Mouse (Mus musculus): ENCODE results near the gene Ly9. TPM values are rescaled to one million over a fixed set of nuclear protein-coding genes. Genes with fewer than 3 reads are reported as not detected.

Gene Ly9
- polyA plus RNA-seq, 1 experiment from 2014 or later, result not detected

Small RNA genes within 50 kb of the gene (microRNA-seq; reads per million reads assigned to microRNA genes)
- not detected for gene Mir7683

Other genes with a start within 250 kb of the Ly9 start
- gene Klhdc9, start 246.6 kb downstream of the Ly9 start, polyA plus RNA-seq (2016; fragmentation: Nextera tagmentation; extraction: Ambion mirVana), result 0.87 and 1.3 TPM in 2 replicates
- gene Nectin4, start 237.3 kb downstream of the Ly9 start, polyA plus RNA-seq (2016; fragmentation: Nextera tagmentation; extraction: Ambion mirVana), result 0.38 and 1.3 TPM in 2 replicates
- 0.41 and 0.95 TPM in 2 replicates for gene Arhgap30, start 218.5 kb downstream of the Ly9 start, polyA plus RNA-seq (2016; fragmentation: Nextera tagmentation; extraction: Ambion mirVana)
- 65.2 and 70.9 TPM in 2 replicates for gene Usf1, start 196.1 kb downstream of the Ly9 start, polyA plus RNA-seq (2016; fragmentation: Nextera tagmentation; extraction: Ambion mirVana)
- gene Tstd1, start 188.5 kb downstream of the Ly9 start, polyA plus RNA-seq (2016; fragmentation: Nextera tagmentation; extraction: Ambion mirVana), result 2.6 and 4.0 TPM in 2 replicates
- 76.9 and 78.6 TPM in 2 replicates for gene F11r, start 169.9 kb downstream of the Ly9 start, polyA plus RNA-seq (2016; fragmentation: Nextera tagmentation; extraction: Ambion mirVana)
- 10.7 and 10.8 TPM in 2 replicates for gene Alyref2, start 103.9 kb downstream of the Ly9 start, polyA plus RNA-seq (2016; fragmentation: Nextera tagmentation; extraction: Ambion mirVana)
- not detected in 2 replicates for gene Itln1, start 72.1 kb downstream of the Ly9 start, polyA plus RNA-seq (2016; fragmentation: Nextera tagmentation; extraction: Ambion mirVana)
- 0.13 TPM in 1 of 2 replicates, not detected in the other for gene Cd244a, start 48.2 kb downstream of the Ly9 start, polyA plus RNA-seq (2016; fragmentation: Nextera tagmentation; extraction: Ambion mirVana)
- not detected in 2 replicates for gene Slamf7, start 45.6 kb upstream of the Ly9 start, polyA plus RNA-seq (2016; fragmentation: Nextera tagmentation; extraction: Ambion mirVana)
- 0.25 TPM in 1 of 2 replicates, not detected in the other for gene Cd48, start 74.6 kb upstream of the Ly9 start, polyA plus RNA-seq (2016; fragmentation: Nextera tagmentation; extraction: Ambion mirVana)
- 0.26 and 0.36 TPM in 2 replicates for gene Slamf1, start 159.7 kb upstream of the Ly9 start, polyA plus RNA-seq (2016; fragmentation: Nextera tagmentation; extraction: Ambion mirVana)
- gene Cd84, start 232.3 kb upstream of the Ly9 start, polyA plus RNA-seq (2016; fragmentation: Nextera tagmentation; extraction: Ambion mirVana), result 0.34 and 0.48 TPM in 2 replicates